Mouse (Mus musculus) embryo, embryonic 11.5 days (tissue): ENCODE data around the gene Ppp1r36.
"Not testable (repeated sequence)": the region's sequence is repeated elsewhere in the genome, so short reads cannot be mapped to it uniquely, and the experiment has no call there.

Source experiments
- DNase-seq: peaks from one replicate; pipeline ENCODE4 v3.0.0-alpha.2; 2012; ENCODE audit warnings: low read depth, low spot score

Gene Ppp1r36

GRCm38 (mm10) chr12:76397281-76397680 lies 20.1 kb upstream of the Ppp1r36 start:
- no peak for DNase-seq

- DNase-seq = no peak
These were observed 15.7 kb upstream of the Ppp1r36 start for GRCm38 (mm10) chr12:76401674-76402073.

GRCm38 (mm10) chr12:76402991-76403885 lies 14.1 kb upstream of the Ppp1r36 start:
- DNase-seq = no peak

- peak; percentile 98 for DNase-seq
These were observed 13.3 kb upstream of the Ppp1r36 start, which contains the start of gene Hspa2 for GRCm38 (mm10) chr12:76403886-76404537. Gene Hspa2, plus strand, starts transcription at chr12:76404176.

GRCm38 (mm10) chr12:76404836-76405182 lies 12.5 kb upstream of the Ppp1r36 start:
- DNase-seq = no peak

GRCm38 (mm10) chr12:76405183-76405970 lies 12.0 kb upstream of the Ppp1r36 start:
- no peak for DNase-seq

GRCm38 (mm10) chr12:76405971-76406370 lies 11.4 kb upstream of the Ppp1r36 start:
- no peak for DNase-seq

- no peak for DNase-seq
These were observed 10.2 kb upstream of the Ppp1r36 start for GRCm38 (mm10) chr12:76407184-76407583.

GRCm38 (mm10) chr12:76409166-76409565 lies 8.2 kb upstream of the Ppp1r36 start:
- no peak for DNase-seq

GRCm38 (mm10) chr12:76415383-76416010 lies 1.8 kb upstream of the Ppp1r36 start:
- no peak for DNase-seq

GRCm38 (mm10) chr12:76418346-76418745 lies 1.0 kb downstream of the Ppp1r36 start:
- DNase-seq = no peak

GRCm38 (mm10) chr12:76425256-76425655 lies 7.9 kb downstream of the Ppp1r36 start:
- DNase-seq = no peak

GRCm38 (mm10) chr12:76427546-76427945 lies 10.2 kb downstream of the Ppp1r36 start:
- no peak for DNase-seq

- no peak for DNase-seq
These were observed 13.6 kb downstream of the Ppp1r36 start for GRCm38 (mm10) chr12:76430879-76431406.

- DNase-seq = no peak
These were observed 14.1 kb downstream of the Ppp1r36 start for GRCm38 (mm10) chr12:76431431-76431830.

GRCm38 (mm10) chr12:76434111-76434510 lies 16.8 kb downstream of the Ppp1r36 start:
- no peak for DNase-seq

GRCm38 (mm10) chr12:76435084-76435483 lies 17.7 kb downstream of the Ppp1r36 start:
- no peak for DNase-seq

- no peak for DNase-seq
These were observed 18.2 kb downstream of the Ppp1r36 start for GRCm38 (mm10) chr12:76435549-76435948.

- not testable (repeated sequence) for DNase-seq
These were observed 26.1 kb downstream of the Ppp1r36 start for GRCm38 (mm10) chr12:76443488-76443887.

- DNase-seq = no peak
These were observed 27.0 kb downstream of the Ppp1r36 start for GRCm38 (mm10) chr12:76444359-76444772.

GRCm38 (mm10) chr12:76444862-76445261 lies 27.5 kb downstream of the Ppp1r36 start:
- DNase-seq = no peak
